Mouse (Mus musculus) kidney, adult 8-10 months (tissue): Measurements from ENCODE around the gene Grin2d.

Experiments used
- DNase-seq, 2 experiments: peaks; one replicate each; pipeline ENCODE4 v3.0.0; 2022

Gene Grin2d

DNA sequence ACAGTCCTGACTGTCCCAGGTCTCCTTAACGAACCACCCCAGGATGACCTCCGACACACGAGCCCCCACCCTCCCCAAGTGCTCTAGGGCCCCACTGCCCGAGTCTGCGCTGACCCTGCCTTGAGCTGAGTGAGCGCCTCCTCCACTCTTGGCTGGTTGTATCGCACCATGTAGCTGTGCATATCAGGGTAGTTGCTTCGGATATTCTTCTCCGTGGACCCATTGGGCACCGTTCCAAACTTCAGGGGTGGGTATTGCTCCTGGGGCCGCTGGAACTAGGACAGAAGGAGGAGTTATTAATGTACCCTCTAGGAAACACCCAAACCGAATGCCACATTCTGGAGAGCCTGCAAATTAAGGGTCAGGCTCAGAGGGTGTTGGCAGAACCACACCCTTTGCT, 25.1 kb downstream of the Grin2d start:
- DNase-seq, result no peak

DNA sequence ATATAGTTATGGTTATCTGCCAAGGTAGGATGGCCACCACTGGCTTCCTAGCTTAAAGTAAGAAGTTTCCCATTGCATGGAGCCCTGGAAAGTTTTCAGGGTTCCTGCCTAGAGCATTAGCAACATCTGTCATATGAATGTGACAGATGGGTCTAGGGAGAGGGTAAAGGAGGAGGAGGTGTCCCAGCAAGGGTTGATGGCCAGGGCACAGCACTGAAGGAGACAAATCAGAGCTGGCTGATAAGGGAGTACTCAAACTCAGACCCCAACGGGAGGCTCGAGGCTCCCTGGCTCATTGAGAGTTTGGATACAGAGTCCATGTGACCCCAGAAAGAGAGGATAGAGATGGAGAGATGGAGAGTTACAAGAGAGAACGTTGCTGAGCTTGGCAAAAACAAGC, 27.5 kb downstream of the Grin2d start:
- no peak for DNase-seq

DNA sequence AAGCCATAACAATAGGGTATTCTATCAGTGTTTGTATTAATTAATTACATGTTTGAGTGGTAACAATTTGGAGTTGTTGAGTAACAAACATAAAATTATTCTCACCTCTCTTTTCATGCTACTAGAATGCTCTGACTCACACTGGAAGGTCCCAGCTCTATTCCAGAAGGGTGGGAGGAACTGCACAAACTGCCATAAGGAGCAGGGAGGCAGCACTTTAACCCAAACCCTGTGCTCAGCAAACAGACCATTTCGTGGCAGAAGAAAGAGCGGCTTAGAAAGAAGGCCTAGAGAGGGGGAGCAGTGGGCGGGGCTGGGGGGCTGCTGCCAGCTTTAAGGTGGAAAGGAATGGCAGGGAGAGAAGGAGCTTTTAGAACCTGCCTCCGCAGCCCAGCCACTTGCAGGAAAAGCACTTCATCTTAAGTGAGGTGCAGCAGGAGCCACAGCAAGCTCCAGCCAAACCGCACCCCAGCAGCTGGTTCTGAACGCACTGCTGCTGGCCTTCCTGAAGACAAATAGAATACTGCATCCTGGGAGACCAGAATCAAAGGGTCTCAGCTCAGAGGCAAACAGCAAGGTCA, 29.6 kb downstream of the Grin2d start:
- DNase-seq, result no peak

DNA sequence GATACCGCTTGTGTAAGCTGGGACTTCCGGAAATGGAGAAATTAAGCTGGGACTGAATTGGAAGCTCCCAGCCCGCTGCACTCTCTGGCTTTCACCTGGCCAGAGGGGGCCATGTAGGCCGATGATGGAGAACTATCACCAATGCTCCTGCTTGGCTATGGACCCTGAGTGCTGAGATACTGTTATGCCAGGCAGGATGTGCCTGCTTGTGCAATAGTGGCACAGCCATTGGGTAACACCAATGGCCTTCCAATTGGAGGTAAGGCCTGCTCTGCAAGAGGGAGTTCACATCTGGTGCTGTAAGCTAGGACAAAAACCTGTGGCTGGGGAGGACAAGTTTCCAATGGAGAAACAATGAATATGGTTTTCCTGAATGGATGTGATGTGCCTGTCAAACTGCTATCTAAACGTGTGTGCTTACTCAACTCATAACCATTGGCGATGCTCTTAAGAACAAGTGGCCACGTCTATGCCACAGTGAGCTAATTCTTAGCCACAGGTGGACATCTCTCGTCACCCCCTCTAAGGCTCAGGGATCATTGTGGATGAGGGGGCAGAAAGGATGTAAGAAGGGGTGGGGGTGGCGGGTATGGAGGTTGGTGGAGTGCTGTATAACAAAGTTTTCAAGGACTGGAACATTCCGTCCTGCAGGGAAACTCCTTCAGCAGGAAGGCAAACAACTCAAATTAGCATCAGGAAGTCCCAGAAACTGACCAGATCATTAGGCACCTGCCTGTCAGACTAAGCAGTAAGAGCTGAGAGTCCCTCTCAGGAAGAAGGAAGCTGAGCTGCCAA, 35.0 kb downstream of the Grin2d start:
- no peak for DNase-seq

GRCm38 (mm10) chr7:45833924-45834323, 44.3 kb downstream of the Grin2d start:
- DNase-seq, result no peak

DNA sequence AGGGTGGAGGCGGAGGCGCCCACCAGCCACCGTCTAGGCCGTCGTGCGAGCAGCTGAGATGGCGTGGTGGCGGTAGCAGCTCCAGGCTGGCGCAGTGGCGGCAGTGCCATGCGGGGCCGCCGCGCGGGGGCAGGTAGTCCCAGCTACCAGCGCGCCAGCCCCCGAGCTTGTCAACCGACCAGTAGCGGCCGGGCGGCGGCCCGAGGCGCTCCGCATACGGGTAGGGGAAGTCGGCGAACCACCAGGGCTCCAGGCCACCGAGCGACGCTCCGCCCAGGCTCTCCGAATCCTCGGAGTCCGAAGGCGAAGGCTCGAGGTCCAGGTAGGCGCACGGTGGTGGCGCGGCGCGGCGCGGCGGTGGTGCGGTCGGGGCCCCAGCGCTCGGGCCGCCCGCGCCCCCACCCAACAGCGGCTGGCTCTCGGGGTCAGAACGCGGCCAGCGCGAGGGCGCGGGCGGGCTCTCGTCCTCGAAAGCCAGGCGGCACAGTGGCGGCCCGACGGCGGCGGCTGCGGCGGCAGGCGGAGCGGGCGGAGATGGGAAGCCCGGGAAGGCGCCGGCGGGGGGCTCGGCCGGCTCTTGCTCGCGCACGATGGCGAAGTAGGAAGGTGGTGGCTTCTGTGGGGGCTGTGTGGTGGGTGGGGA, 44.9 kb downstream of the Grin2d start:
- DNase-seq, result no peak

GRCm38 (mm10) chr7:45832428-45832827, 45.8 kb downstream of the Grin2d start:
- no peak for DNase-seq

- DNase-seq, result no peak
Measured at GRCm38 (mm10) chr7:45831128-45831525, 47.1 kb downstream of the Grin2d start.

DNA sequence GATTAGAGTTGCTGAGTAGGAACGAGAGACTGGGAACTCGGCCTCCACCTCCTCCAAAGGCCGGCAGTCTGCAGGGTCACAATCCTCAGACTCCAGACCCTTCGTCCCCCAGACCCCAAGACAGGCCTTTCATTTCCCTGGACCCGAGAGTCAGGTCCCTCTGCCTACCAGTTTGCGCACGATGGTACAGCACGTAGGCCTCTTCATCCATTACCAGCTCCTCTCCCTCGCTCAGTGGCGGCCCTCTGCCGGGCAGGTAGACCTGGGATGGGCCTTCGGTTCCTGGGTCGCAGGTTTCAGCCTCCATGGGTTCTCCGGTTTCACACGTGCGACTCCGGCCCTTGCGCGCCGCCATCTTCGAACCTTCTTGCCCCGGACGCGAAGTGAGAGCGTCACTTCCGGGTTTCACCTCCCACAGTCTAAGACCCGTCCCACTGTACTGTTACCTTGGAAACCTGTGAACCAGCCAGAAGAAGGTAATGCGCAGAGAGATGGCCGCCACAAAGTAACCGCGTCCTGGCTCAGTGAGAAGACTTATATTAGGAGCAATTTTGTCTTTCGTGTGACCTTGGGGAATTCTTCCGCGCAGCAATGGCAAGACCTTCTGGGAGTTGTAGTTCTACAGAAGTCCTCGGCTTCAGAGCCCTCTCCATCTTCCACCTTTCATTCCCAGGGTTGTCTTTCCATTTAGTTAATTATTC, 47.6 kb downstream of the Grin2d start, which contains the start of gene Grwd1:
Grwd1 (minus strand) TSS at position 518 of the 701 bp plus-strand sequence.
- DNase-seq, result peak; percentile 86 to 90

DNA sequence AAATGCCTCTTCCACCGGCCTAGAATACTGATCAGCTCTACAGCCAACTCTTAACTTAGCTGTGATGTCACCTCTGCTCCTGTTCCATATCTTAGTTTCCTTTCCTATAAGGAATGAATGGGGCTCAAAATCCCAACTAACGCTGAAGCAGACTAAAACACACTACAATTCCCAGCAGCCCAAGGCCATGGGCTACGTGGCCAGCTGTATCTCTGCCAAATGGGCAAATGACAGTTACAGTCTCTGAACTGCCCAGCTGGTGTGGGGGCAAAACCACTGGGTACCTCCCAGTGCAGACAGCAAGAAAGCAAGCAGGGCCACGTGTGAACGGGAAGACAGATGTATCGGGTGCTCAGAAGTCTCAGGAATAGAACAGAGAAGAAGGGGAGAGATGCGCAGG, 51.5 kb downstream of the Grin2d start:
- no peak for DNase-seq

GRCm38 (mm10) chr7:45824598-45824997, 53.6 kb downstream of the Grin2d start, which contains the start of gene Kcnj14:
Kcnj14 (minus strand) TSS chr7:45824782.
- no peak for DNase-seq

GRCm38 (mm10) chr7:45820913-45821312, 57.3 kb downstream of the Grin2d start:
- no peak for DNase-seq

GRCm38 (mm10) chr7:45819843-45820242, 58.3 kb downstream of the Grin2d start:
- no peak for DNase-seq

- DNase-seq, result no peak
Measured at GRCm38 (mm10) chr7:45815984-45816351, 62.2 kb downstream of the Grin2d start.

- no peak for DNase-seq
Measured at GRCm38 (mm10) chr7:45815323-45815983, 62.7 kb downstream of the Grin2d start.

DNA sequence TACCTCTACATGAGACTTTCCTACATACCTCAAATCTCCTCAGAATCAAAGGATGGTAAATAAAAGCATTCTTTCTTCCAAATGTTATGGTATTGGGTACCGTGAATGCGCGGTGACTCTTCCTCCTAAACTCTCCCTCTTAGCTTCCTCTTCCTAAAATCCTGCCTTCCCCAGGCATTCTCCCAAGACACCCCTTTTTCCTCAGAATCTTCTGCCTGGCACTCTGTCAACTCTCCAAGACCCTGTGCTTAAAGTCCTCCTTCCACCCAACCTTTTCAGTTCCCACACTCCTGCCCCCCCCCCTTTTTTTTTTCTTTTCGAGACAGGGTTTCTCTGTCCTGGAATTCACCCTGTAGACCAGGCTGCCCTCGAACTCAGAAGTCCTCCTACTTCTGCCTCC, 63.3 kb downstream of the Grin2d start:
- peak in 1 of 2 experiments; percentile 35 for DNase-seq

GRCm38 (mm10) chr7:45813787-45814779, 64.1 kb downstream of the Grin2d start, which contains the start of gene Cyth2:
Cyth2 (minus strand) TSS chr7:45814581.
- peak; percentile 100 for DNase-seq

DNA sequence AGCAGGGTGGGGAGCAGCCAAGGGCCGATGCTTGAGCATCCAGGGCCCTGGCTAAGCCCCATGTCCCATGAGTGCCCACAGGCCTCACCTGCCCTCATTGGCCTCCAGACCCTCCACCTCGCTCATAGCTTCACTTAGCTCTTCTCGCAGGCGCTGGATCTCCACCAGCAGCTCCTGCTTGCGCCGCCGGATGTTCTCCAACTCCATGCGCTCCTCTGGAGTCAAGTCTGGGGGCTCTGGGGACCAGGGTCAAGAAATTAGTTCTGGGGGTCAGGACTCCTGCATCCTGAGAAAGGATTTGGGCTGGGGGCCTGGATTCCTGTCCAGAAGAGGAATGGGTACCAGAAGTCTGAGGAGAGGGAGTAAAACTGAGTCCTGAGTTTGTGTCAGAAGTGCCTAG, 65.3 kb downstream of the Grin2d start:
- DNase-seq, result no peak

DNA sequence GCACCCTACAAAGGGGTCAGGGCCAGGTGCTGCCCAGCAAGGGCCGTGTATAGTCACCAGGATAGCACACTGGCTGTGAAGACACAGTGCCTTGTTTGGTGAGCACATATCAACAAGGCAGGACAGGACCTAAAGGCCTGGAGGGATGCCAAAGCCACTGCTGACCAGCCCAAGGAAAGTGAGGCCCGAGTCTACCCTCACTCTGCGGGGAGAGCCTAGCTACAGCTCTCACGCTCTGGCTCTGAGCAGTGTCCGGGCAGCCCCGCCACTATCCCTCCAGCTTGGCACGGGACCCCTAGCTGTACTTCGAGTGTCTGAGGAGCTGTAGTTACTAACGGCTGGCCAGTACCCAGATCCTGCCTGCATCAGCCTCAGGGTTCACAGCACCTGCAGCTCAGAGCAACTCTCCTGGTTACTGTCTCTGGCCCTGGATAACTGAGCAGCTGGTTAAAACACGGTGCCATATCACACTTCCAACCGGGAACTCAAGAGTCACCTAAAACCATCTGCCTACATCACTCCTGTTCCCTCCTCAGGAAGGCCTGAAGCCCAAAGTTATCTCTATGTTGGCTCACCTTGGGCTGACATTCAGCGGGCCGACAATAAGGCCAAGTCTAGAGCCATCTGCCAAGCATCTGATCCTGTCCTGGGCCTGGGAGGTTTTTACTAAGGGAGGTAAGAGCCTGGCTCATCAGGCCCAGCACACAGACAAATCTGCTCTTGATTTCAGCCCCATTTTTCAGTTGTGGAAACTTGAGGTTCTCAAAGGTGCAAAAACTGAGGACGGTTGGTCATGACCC, 68.7 kb downstream of the Grin2d start:
- DNase-seq, result no peak

DNA sequence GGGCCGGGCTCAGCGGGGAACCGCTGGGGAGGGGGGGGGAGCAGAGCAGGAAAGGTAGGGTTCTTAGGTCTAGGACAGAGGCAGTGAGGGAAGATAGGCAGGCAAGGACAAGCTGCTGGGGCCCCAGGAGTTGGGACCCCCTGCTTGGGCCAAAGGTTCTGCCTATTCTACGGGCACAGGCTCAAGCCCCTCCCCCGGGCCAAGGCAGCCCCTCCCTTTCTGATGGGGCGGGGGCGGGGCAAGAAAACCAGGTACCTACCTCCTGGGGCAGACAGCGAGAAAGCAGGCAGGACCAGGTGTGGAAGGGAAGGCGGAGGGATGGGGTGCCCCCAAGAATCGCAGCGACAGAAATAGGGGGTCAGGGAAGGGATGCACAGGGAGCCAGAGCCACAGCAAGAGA, 69.7 kb downstream of the Grin2d start:
- no peak for DNase-seq

DNA sequence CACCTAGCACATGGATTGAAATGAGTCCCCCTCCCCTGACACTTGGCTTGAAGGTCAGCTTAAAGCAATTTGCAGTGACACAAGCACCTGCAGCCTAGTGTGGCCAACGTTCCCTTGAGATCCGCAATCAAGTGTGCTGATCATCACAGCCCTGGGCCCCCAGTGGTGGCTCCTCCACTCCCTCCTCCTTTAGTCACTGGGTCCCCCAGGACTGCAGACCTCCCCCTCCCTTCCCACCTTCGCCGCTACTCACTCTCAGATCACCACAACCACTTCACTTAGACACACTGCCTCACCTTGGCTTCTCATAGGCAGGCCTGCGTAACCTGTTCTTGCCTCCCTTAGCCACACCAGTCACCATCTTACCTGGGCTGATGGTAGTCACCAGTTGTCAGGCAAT, 72.2 kb downstream of the Grin2d start:
- no peak for DNase-seq
